Comparison of ENCODE assay signal across 1 mouse cellular context in the genomic region with DNA sequence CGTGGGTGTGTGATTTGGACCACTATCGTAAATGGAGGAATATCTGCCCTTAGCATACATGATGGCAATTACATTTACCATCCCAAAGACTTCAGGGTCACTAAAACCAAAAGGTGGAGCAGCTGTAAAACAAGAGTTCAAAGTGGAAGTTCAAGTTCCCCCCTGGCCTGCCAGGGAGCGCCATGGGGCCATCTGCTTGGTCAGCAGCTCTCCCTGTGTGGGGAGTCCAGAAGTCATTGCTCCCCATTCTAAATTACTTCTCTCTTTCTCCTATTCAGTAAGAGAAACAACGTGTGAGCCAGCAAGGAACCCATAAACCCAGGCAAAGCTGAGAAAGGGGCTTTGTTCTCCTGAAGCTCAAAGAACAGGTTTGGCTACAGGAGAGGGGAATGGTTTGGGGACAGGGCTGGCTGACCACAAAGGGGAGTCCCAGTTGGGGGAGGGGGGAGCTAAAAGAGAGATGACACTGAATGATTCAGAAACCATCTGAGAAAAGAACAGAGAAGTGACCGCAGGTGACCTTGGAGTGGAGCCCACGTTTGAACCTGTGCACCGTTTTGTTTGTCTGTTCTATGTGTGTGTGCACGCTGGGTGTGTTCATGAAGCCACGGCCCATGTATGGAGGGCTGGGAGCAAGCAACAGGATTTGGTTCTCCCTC.
TF ChIP-seq lines count a peak whose summit lies in the region.

No protein-coding gene starts in this region.

TF ChIP-seq in CH12.LX, 34 proteins besides CTCF, POLR2A, EP300 and RAD21 (continued from another document):
- TF ChIP-seq MAZ (IDR thresholded peaks at IDR 0.05; ENCODE audit: low read depth, low read length): peak; percentile 74
- peak; percentile 96 for TF ChIP-seq BHLHE40 (IDR thresholded peaks at IDR 0.05; ENCODE audit: low read depth, low read length)
- 0 out of 2 replicates have a peak, but pooled peaks have one; percentile 7 for TF ChIP-seq NRF1 (IDR thresholded peaks at IDR 0.05; ENCODE audit: low read depth, low read length)
- peak; percentile 52 for TF ChIP-seq SIN3A (IDR thresholded peaks at IDR 0.05; ENCODE audit: low read length)
- peak; percentile 78 for TF ChIP-seq TCF12 (IDR thresholded peaks at IDR 0.05; ENCODE audit: low read depth, low read length)
- peak; percentile 42; the same call in 1 of the 2 replicates for TF ChIP-seq MXI1 (IDR thresholded peaks at IDR 0.05; ENCODE audit: low read depth, low read length)
- no peak for TF ChIP-seq ZNF384 (IDR thresholded peaks at IDR 0.05; ENCODE audit: low read depth, low read length)
- no peak for TF ChIP-seq PAX5 (IDR thresholded peaks at IDR 0.05; ENCODE audit: low read length)
- no peak for TF ChIP-seq ZKSCAN1 (IDR thresholded peaks at IDR 0.05; ENCODE audit: borderline replicate concordance, low read depth, low read length)
- TF ChIP-seq KAT2A (IDR thresholded peaks at IDR 0.05; ENCODE audit: insufficient replicate concordance, low read length): no peak
- TF ChIP-seq JUND (conservative IDR thresholded peaks at IDR 0.05; ENCODE audit: low read depth, low read length): no peak
- TF ChIP-seq MYC (IDR thresholded peaks at IDR 0.05; ENCODE audit: low read depth, low read length): 0 out of 2 replicates have a peak, but pooled peaks have one; percentile 59
- TF ChIP-seq ZC3H11A (IDR thresholded peaks at IDR 0.05; ENCODE audit: low read depth, low read length): no peak
- no peak for TF ChIP-seq TBP (conservative IDR thresholded peaks at IDR 0.05; ENCODE audit: low read depth, low read length)
- TF ChIP-seq MAFK (IDR thresholded peaks at IDR 0.05; ENCODE audit: insufficient replicate concordance, low read length): peak; percentile 35; the same call in 1 of the 2 replicates
- TF ChIP-seq E2F4 (IDR thresholded peaks at IDR 0.05; ENCODE audit: insufficient replicate concordance, low read depth, low read length): no peak
- no peak for TF ChIP-seq NELFE (IDR thresholded peaks at IDR 0.05; ENCODE audit: low read depth, low read length)
- TF ChIP-seq MEF2A (IDR thresholded peaks at IDR 0.05; ENCODE audit: borderline replicate concordance, low read depth, low read length): peak; percentile 94
- no peak for TF ChIP-seq USF2 (conservative IDR thresholded peaks at IDR 0.05; ENCODE audit: low read depth, low read length)
- peak; percentile 62 for TF ChIP-seq RCOR1 (conservative IDR thresholded peaks at IDR 0.05; ENCODE audit: low read depth, low read length)
- TF ChIP-seq JUN (IDR thresholded peaks at IDR 0.05; ENCODE audit: insufficient read depth, low read depth, low read length): 0 out of 2 replicates have a peak, but pooled peaks have one; percentile 4
- TF ChIP-seq IRF4 (IDR thresholded peaks at IDR 0.05; ENCODE audit: low read depth, low read length): peak; percentile 85
- peak; percentile 3; the same call in 1 of the 2 replicates for TF ChIP-seq ELF1 (IDR thresholded peaks at IDR 0.05; ENCODE audit: low read depth, low read length)
- no peak; the same call in 1 of the 2 replicates for TF ChIP-seq SMC3 (IDR thresholded peaks at IDR 0.05; ENCODE audit: low read depth, low read length)
- no peak for TF ChIP-seq GABPA (IDR thresholded peaks at IDR 0.05; ENCODE audit: insufficient replicate concordance, low read depth, low read length)
- TF ChIP-seq MAX (IDR thresholded peaks at IDR 0.05; ENCODE audit: low read length): no peak
